Mouse (Mus musculus) liver, adult (tissue): ENCODE measurements around the gene Cd69.

Source experiments
- GATA4 ChIP-seq: IDR thresholded peaks from 2 replicates; pipeline ENCODE4 v1.6.1; 2014; ENCODE audit warnings: mild to moderate bottlenecking, low read length; ENCODE audit not compliant: insufficient replicate concordance

The Cd69 gene

DNA sequence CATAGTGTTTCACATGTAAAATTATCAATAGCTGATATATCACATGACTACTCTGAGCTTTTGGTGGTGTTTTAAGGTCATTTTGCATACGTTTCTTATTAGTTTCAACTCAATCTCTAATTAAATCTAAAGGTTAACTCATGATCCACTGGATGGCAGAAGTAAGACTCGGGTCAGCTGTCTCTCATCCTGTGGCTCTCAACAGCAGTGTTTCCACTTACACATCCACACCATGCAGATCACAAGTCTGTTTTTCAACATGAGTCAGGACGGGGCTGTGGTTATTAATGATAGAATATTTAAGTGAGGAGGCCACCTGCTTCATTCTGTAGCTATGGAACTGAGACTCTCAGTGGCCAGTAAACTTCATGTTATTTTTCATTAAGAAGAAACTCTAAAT is 9.4 kb downstream of the Cd69 start:
- no peak for TF ChIP-seq GATA4

DNA sequence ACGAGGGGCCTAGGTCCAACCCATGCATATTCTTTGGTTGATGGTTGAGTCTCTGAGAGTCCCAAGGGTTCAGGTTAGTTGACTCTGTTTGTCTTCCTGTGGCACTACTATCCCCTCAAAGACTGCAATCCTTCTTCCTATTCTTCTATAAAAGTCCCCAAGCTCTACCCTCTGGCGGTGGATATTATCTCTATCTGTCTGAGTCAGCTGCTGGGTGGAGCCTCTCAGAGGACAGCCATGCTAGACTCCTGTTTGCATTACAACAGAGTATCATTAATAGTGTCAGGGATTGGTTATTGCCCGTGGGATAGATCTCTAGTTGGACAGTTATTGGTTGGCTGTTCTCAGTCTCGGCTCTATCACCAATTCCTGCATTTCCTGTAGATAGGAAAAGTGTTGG is 14.3 kb downstream of the Cd69 start:
- TF ChIP-seq GATA4 = no peak

DNA sequence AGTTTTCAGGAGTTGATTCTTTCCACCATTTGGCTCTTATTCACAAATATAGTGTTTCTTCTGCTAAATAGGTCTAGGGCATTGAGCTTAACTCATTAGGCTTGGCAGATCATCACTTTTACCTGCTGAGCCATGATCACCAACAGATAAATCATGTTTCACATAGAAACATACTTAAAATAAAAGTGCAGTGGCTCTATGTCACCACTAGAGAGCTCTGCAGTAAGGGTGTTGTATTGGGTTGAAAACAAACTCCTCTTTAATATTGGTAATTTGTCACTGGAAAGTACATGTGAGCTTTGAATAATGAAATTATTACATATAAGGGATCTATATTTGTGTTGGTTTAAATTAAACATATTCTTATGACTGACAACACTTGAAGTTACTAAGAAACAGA is 15.2 kb downstream of the Cd69 start:
- no peak for TF ChIP-seq GATA4

DNA sequence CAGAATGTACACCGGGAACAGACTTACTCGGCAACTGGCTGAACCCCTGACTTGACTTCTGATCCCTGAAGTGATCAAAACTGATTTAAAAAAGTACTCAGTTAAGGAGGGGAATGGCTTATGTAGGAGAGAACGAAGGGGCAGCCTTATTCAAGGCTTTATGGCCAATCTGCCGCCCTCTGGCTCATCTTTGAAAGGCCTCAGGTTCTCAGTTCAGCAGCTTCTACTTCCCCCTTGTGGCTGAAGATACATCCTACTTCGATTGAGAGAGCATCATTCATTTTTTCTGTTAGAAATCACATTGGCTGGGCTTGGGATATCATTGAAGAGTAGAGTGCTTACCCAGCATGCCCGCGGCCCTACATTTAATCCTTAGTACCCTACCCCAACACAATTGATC is 19.2 kb downstream of the Cd69 start:
- TF ChIP-seq GATA4 = no peak

DNA sequence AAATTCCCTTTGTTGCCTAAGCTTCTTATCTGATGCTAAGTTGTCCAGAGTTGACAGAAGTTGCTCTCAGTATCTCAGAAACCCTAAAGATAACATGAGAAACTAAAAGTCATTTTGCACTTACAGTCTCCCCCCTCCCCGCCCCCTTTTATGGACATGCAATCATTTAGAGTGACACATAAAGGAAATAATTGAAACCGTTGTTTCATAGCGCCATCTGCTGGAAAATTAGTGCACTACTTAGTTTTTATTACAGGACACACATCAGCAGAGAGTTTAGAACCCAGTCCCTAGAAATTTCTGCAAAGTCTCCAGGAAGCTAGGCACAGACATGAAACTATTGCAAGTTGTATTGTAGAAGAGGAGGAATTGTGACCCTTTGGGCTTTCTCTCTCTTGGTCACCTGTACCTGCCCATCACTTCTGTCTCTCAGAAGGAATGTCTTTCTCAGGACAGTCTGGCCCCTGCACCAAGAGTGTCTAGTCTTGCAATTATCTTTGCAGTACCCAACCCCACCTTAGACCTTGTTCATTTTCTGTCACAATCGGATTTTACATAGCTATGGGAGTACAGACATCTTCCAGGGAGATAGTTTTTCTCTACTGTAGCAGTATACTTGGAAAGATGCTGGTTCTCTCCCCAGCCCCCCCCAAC is 20.2 kb downstream of the Cd69 start:
- no peak for TF ChIP-seq GATA4

DNA sequence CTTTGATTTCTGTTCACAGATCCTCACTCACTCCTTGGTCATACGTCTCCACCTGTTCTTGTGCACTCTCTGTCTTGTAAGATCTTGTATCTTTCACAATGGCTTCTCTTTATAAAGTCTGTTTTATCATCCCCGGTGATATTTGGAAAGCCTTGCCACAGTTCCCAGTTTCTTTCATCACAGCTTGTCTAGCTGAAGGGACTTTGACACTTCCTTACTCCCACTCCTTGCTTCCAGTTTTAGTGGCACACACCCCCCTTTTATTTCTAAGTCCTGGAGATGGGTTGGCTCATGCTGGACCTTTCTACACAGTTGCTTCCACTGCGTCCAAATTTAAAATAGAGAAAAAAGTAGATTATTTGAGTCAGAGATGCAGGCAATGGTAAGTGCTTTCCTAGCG is 20.9 kb downstream of the Cd69 start:
- no peak for TF ChIP-seq GATA4

DNA sequence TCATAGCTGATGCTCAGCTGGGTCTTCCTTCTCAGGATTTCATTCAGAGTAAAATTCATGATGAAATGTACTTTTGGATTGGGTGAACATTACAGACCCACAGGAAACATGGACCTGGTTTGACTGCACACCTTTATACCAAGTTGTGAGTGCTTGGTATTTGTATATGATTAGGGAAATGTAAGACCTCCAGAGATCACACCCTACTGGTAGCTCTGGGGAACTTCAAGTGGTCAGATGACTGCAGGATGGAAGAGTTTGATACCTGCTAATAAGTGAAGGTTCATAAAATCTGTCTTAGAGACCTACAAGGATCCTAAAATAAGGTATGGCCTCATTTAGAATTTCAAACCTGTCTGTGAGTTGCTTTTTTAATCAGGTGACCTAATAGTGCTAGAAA is 27.0 kb downstream of the Cd69 start:
- no peak for TF ChIP-seq GATA4

DNA sequence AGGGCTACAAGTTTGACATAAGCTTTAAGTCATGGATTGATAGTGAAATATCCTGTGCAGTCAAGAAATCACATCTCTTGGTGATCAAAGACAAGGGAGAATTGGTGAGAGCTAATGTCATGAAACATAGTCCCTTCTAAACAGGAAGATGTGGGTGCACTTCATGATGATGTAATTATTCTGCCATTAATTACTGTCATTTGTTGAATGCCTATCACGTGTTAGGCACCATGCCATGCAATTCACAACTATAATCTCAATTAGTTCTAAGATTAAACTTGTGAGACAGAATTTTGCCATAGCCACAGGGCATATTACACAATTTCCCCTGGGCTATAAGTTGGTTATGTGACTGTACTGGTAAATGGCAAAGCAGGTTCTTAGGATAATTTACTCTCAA is 28.2 kb downstream of the Cd69 start:
- no peak for TF ChIP-seq GATA4

DNA sequence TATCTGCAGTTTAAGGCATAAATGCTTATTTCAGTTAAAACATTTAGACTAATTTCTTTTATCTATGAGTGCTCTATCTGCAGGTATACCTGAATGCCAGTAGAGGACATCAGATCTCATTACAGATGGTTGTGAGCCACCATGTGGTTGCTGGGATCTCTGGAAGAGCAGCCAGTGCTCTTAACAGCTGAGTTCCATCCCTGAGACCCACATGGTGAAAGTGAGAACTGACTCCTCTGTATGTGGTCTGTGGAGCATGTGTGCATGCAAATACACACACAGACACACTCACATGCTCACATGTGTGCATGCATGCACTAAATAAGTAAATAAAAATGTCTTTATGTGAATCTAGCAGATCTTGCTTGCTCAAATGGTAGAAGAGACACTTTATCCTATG is 29.4 kb downstream of the Cd69 start:
- no peak for TF ChIP-seq GATA4

DNA sequence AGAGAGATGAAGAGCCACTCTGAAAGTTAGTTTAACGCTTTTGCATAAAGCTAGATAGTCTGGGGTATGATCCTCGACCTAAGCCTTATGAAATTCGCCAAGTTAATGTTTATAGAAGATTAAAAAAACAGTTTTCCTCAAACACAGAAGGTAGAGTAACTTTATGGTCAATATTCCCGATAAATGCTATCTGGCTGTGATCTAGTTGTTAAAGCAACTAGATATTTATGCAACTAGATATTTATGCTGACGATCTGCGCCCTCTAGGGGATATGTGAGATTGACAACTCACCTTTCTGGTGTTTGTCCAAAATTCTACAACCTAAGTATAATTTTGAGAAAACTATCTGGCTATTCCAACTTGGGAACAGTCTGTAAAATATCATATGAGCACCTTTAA is 33.3 kb downstream of the Cd69 start:
- peak; percentile 92 for TF ChIP-seq GATA4

DNA sequence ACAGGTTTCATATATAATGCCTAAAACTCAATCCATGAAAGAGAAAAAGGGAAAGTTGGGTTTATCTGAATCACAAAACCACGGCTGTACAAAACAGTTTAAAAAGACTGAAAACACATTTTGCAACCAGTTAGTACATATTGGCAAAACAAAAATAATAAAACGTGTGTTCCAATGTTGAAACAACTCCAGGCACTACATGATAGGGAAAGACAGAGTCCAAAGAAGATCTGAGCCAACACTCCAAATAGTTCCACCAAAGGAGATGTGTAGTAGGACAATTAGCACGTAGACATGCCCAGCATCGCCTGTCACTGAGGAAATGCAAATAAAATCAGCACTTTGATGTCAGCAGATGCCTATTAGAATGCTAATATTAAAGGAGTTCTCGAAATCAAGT is 33.8 kb downstream of the Cd69 start:
- TF ChIP-seq GATA4 = no peak

DNA sequence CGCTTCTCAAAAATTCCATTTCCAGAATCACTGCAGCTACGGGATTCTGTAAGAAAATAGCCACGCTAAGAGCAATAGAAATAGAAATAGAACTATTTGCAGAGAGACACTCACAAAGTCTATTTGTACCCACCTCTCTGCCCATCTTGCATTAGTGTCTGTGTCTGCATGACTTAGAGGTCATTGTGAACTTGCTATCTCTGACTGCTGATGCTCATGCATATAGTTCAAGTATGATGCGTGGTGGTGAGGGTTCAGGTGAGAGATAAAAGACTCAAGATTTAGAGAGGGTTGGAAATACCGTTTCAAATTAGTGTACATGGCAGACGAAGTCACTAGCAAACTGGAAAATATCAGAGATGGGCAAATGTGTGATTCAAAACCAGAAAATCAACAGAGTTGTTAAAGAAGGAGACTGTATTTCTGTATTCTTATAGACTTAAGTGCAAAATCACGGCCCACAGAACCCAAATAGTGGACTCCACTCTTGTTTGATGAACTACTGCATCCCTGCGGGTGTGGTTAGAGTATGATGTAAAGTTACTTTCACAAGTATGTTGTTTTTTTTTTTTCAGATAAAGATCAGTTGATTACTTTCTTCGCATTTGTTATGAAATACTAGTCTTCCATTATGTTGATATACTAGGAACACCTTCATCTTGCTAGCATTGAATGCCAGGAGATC is 35.5 kb downstream of the Cd69 start:
- TF ChIP-seq GATA4 = no peak

DNA sequence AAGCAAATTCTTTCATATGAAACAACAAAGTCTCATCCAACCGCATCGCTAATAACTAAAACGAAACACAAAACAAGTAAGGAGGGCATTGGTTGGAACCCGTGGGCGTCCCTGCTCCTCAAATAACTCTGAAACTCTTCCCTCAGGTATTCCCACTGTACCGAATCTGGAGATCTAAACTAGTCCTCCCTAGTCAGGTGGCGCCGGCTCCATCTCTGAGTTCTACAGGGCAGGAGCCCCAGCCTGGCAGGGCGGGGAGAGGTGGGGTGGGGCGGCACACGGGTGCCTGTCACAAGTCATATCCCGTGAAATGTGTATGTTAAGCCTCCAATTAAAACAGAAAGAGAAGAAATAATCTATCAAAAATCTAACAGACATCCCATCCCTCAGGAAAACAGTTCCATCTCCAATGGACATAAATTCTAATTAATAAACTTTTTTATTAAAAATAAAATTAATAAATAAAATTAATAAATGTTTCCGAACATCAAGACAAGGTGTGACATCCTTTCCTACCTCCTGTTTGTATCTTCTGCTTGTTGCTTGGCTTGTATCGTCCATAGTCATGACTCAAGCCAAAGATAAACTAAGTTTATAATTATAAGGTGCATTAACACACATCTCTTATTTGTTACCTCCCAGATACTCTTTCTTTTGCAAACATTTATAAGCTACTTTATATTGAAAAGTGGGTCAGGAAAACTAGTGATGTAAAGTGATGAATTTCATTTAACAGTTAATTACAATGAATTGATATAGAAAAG is 36.8 kb downstream of the Cd69 start:
- TF ChIP-seq GATA4 = no peak

DNA sequence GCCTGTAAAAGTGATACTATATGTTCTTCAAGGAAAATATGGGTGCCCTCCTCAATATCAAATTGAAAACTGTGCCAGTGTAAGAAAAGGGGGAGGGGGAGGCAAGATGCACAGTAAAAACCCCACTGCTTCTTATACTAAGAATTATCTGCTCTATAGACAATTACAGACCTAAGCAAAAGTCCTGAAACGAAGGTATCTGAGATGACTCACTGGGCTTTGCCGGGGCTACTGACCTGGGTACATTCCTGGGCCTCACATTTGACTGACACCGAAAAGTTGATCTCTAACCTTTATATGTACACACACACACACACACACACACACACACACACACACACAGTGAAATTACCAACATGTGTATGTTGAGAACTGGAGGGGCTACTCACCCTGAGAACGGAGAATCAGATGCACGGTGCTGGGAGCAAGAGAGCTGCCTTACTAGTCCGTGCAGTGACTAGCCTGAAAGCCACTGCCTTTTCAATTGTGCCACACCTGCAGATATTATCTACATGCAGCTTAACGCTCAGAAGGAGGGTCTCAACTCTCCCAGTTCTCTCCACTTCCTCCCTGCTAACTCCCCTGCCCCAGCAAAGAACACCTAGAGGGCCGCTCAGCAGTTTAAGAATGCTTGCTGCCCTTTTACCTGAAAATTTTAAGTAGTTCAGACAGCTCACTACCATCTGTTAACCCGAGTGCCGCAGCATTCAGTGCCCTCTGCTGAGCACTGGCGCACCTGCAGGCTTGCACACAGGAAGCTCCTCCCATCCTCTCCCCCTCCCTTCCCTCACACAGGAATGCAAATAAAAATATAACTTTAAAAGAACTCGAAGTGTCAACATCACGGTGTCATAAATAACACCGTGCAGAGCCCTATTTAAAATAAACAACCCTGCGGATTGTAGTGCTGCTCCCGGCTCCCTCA is 37.6 kb downstream of the Cd69 start:
- TF ChIP-seq GATA4 = no peak

DNA sequence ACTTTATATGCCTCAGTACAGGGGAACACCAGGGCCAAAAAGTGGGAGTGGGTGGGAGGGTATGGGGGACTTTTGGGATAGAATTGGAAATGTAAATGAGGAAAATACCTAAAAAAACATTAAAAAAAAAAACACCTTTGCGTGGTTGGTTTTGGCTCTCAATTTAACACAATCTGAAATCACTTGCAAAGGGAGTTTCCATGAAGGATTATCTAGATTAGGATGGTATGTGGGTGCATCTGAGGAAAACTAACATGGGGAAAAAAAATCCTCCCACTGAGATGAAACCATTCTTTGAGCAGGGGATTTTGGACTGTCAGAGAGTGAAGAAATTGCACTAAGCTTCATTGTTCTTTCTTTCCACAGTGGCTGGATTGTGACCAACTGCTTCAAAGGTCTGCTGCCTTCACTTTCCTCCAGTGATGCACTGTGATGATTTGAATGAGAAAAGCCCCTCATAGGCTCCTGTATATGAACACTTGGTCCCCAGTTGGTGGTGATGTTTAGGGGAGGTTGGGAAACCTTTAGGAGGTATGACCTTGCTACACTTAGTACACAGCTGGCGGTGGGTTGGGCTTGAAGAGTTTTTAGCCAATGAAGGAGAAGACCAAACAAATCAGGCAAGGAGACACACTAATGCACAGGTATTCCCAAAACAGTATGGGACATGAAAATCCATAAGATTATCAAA is 38.4 kb downstream of the Cd69 start:
- no peak for TF ChIP-seq GATA4
